Mouse (Mus musculus) thymus, postnatal 10 days (tissue): Measurements from ENCODE around the gene Xcl1.
"Not testable (repeated sequence)": the region's sequence is repeated elsewhere in the genome, so short reads cannot be mapped to it uniquely, and the experiment has no call there.

ENCODE experiments used
- DNase-seq, 2 experiments: peaks; one replicate each; pipeline ENCODE4 v3.0.0; 2021; ENCODE audit warnings: low spot score in 2 of 2

Xcl1 gene

GRCm38 (mm10) chr1:164935477-164936044 lies at the start of gene Xcl1:
Gene Xcl1, minus strand, starts transcription at chr1:164935527.
- DNase-seq: no peak

DNA sequence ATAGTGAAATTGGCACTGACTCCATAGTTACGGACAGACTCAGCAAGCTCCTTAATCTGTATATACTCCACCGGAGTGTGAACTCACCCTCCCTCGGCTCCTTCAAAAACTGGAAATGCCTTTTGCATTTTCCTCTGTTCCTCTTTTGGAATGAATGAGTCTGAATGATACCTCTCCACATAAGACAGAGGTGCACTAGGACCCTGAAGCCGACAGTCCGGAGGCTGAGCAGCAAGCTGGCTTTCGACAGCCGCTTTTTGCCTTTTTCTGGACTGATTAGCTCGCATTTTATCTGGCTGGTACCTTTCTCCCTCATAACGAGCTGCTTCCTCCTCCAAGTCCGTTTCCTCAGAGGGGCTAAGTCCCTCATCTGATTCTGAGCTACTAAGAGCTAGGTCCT lies 49.4 kb upstream of the Xcl1 start:
- DNase-seq: not testable (repeated sequence)

- no peak for DNase-seq
Observed at GRCm38 (mm10) chr1:164977351-164977750, 42.0 kb upstream of the Xcl1 start.

DNA sequence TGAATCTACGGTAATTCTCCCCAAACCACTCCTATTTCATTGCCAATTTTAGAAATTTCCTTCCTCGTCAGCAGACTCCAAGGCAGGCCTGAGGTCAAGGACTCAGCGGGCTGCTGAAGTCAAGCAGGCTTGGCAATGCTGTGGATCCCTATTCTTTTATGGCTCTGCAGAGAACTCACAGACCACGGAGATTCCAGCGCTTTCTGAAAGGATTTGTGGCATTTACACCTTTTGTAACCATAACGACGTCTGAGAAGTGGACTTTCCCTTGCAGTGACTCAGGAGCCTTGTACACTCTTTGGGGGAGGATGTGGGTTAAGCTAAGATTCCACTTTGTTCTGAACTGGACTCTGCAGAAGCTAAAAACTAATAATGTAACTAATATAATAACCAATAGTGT lies 40.4 kb upstream of the Xcl1 start:
- DNase-seq: no peak

DNA sequence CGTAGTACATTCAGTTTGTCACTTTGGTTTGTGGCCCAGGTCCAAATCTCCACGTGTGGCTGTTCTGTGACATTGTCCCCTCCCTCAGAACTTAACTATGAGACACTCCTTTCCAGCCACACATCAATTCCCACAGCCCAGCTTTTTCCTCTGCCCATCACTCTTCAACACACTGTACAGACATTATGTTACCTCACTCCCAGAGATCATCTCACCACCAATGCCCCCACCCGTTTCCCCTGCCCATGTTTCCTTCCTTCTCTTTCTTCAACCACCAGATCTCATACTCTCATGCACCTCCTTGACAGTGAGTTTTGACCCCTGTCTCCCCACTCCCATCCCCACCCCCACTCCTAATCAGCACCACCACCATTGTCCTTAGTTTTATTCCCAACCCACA lies 39.9 kb upstream of the Xcl1 start:
- no peak for DNase-seq

DNA sequence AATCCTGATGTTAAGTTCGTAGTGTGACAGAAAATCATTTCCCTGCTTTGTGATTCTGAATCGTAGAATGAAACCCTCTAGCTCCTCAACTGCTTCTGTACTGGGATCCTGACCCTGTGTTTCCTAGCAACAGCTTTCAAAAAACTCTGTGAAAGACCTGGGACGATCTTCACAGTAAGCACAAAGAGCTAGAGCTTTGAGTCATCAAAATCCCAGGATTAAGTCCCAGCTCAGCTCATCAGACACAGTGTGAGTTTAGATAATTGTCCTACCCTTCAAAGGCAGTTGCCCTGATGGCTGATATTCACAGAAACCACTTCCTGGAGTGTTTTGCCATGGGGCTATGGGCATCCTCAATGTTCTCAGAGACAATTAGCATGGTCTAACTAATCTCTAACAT lies 38.5 kb upstream of the Xcl1 start:
- DNase-seq: no peak

- DNase-seq: no peak
Observed at GRCm38 (mm10) chr1:164973341-164973740, 38.0 kb upstream of the Xcl1 start.

DNA sequence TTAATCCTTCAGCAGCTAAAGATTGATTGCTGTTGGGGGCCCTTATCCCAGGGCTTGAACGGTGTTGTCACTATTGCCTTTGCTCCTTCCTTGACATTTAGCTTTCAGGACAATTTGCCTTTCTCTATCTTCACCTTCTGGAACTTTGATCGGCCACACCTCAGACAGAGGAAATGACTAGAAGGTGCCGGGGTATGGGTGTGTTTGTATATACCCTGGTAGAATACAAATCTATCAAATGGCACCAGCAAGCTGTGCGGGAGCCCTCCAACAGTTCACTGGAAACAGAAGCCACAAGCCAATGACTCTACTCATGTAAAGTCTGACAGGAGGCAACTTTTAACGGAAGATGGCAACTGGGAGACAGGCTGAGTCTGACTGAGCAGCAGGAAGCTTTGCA lies 37.4 kb upstream of the Xcl1 start:
- DNase-seq: peak; percentile 18 to 26

- DNase-seq: peak; percentile 31 to 41
Observed at GRCm38 (mm10) chr1:164966095-164966698, 30.9 kb upstream of the Xcl1 start.

GRCm38 (mm10) chr1:164960610-164961009 lies 25.3 kb upstream of the Xcl1 start:
- DNase-seq: no peak

GRCm38 (mm10) chr1:164959787-164960385 lies 24.6 kb upstream of the Xcl1 start:
- DNase-seq: peak; percentile 35 to 37

GRCm38 (mm10) chr1:164959160-164959559 lies 23.8 kb upstream of the Xcl1 start:
- DNase-seq: no peak

GRCm38 (mm10) chr1:164957974-164958373 lies 22.6 kb upstream of the Xcl1 start:
- DNase-seq: no peak

GRCm38 (mm10) chr1:164956725-164957399 lies 21.5 kb upstream of the Xcl1 start:
- DNase-seq: no peak

- peak; percentile 10 to 23 for DNase-seq
Observed at GRCm38 (mm10) chr1:164955452-164956196, 20.3 kb upstream of the Xcl1 start.

- no peak for DNase-seq
Observed at GRCm38 (mm10) chr1:164953574-164953973, 18.2 kb upstream of the Xcl1 start.

- no peak for DNase-seq
Observed at GRCm38 (mm10) chr1:164936060-164936459, 733 bp upstream of the Xcl1 start.

DNA sequence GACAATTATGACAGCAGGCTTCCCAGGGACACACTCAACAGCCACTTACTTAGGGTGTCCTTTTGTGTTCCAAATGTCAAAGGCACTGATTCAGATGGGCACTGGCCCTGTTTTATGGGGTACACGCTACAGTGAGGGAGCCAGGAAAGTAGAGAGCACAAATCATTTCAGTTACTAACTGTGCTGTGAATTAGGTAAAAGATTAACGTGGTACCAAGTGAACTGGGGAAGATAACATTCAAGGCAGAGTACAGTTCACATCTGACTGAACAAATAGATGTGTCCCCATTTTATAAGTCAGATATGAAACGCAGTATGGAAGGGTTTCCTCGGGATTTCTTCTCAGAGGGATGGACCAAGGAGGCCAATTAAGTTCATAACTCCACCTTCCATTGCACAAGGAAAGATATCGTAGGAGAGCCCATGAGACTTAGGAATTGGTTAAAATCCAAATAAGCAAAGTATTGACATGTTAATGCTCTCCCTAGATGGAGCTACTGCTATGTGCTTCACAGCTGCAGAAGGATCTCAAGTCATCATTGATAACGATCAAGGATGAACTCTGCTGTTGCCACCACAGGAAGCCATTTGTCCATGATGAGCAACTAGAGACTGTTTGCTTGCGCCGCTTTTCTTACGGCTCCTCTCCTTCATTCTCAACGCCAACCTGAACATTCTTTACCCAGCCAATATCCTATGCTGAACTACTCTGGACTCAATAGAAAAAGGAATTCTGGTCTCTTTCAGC lies 1.7 kb downstream of the Xcl1 start:
- no peak for DNase-seq

DNA sequence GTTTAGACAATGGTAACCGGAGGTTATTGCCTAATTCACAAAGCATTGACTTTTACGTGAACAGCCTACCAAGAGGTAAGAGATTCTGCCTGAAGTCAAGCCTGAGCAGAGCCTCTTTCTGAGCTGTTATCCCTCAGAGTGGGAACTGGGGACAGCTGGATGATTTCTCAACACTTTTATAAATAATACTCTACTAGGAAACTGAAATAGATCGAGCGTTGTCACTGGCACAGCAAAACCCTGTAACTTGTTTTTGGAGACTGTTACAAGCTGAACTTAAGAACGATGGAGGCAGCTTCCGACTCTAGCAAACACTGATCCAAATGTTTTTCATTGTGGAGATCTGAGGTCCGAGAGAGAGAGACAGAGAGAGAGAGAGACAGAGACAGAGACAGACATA lies 4.2 kb downstream of the Xcl1 start:
- DNase-seq: no peak

- no peak for DNase-seq
Observed at GRCm38 (mm10) chr1:164930006-164930405, 5.3 kb downstream of the Xcl1 start.

DNA sequence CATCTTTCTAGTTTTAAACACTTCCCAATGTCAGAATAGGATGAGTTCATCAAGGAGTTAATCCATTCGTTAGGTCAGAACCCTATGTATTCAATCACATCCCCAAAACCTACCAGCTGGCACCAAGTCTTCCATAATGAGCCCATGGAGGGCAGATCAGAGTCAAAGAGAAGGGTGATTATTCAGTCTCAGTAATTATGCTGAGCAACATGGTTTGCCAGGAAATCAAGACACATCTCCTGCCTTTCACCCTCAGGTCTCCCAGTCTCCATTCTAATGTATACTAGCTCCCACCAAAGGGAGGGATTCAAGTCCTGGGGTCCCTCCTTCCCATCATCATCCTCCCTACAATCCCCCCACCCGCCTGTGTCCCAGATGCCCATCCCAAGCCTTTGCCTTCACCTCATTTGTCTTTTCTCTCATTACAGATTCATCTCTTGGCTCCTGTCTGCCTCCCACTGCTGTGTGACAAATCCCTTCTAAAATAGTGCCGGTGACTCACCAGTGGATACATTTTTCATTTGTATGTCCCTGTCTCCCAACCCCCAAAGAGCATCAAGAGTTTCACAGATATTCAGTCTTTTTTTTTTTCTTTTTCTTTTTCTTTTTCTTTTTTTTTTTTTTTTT lies 8.7 kb downstream of the Xcl1 start:
- no peak for DNase-seq
